Mouse (Mus musculus) adipocyte (in vitro differentiated cells): ENCODE measurements at regions not wholly inside any gene's neighbourhood (a gene's known extent, or its start where the extent isn't known, plus 50 kb on each side); places are given as distances from the start of the nearest gene placed in this dataset.

Source experiments
- DNase-seq: peaks from one replicate; pipeline ENCODE4 v3.0.0-alpha.2; 2016; ENCODE audit warnings: low spot score

- no peak for DNase-seq
Observed at GRCm38 (mm10) chr14:102402061-102402689, 580.3 kb downstream of the Kctd12 start.

GRCm38 (mm10) chr14:102396036-102396734 is 586.3 kb downstream of the Kctd12 start:
- DNase-seq: no peak

DNA sequence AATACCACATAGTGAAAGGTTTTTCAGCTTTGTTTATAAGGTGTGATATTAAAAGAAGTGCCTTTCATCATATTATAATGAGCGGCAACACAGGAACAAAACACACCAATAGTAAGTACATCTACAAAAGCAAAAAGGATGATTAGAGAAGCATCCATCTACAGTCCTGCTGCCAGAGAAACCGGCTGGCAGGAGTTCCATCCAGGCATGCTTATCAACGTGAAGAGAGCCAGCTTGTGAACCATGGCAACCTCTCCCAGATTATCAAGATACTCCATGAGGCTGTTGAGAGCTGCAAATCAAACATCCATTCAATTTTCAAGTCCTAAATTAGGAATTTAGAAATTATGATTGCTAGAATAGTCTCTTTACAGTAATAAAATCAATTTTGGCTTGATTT is 590.1 kb downstream of the Kctd12 start:
- DNase-seq: no peak

GRCm38 (mm10) chr14:102372994-102373567 is 609.4 kb downstream of the Kctd12 start:
- DNase-seq: no peak

DNA sequence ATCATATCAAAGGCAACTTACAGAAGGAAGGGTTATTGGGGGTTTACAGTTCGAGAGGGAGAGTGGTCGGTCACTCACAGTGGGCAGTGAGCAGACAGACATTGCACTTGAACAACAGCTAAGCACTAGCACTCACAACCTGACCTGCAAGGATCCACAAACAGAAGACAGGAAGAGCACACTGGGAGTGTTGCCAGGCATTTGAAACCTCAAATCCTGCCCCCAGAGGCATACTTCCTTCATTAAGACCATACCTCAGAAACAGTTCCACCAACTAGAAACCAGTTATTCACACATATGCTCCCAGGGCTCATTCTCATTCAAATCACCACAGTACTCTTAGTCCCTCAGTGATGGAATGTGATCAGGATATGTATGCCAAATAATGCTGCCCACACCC is 620.8 kb downstream of the Kctd12 start:
- DNase-seq: no peak

DNA sequence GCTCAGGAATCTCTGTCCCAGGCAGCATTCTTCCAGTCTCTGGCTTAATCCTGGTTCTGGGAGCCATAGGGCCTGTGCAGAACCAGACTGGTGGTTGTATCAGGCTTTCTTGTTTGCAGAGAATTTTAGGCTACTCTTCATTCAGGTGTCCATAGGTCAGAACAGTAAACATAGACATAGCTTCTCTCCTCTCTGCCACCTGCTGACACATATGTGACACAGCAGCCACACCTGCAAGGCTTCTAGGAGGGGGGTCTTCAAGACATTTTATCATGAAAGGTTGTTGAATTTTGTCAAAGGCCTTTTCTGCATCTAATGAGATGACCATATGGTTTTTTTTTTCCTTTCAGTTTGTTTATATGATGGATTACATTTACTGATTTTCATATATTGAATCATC is 599.7 kb downstream of the Lmo7 start:
- DNase-seq: no peak

DNA sequence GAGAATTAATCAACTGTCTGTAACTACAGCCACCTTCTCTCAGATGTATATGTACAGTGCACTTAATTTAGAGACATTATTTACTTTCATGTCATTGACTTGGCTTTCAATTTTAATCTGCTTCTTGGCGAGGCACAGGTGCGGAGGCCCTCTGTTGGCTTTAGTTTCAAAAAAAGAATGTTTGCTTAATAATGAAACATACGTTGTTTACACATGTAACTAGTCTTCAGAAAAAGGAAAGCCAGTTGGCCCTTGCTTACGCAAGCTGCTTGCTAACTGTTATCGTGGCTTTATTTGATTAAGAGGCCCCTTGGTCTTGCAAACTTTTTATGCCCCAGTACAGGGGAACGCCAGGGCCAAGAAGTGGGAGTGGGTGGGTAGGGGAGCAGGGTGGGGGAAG is 576.6 kb downstream of the Lmo7 start:
- no peak for DNase-seq

- no peak for DNase-seq
Observed at GRCm38 (mm10) chr14:102302826-102303225, 573.1 kb downstream of the Lmo7 start.

DNA sequence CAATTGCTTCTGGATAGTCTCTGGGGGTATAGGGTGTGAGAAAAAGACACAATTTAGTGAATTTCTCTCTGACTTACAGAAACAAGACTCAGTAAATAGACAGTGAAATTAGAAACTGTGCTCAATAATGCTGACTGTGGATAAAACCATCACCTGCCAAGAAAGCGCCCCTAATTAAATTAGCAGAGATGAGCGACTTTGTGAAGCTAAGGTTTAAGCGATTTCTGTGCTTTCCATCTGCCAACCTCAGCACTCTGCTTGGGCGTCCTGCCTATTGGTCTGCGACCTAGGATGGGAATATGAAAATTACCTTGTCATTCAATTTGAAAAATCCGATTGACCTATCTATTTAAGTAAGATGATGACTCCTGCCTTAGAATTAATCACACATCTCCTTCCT is 570.5 kb downstream of the Lmo7 start:
- no peak for DNase-seq

GRCm38 (mm10) chr14:102291361-102291760 is 561.6 kb downstream of the Lmo7 start:
- DNase-seq: no peak

DNA sequence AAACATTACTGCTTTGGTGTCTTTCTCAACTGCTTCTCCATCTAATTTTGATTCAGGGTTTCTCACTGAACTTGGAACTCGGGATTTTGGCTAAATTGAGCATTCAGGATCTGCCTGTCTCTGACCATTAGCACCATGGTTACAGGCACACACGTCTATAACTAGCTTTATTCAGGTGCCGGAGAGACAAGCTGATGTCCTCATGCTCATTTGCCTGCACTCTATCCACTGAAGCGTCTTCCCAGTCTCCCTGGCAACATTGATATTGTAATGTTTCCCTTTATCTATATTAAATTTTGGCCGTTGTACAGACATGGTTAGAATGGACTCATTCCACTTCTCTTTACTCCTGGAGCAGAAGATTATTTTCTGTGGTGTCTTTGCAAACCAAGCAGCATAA is 520.3 kb downstream of the Lmo7 start:
- DNase-seq: no peak

- no peak for DNase-seq
Observed at GRCm38 (mm10) chr14:102248581-102248980, 518.8 kb downstream of the Lmo7 start.

DNA sequence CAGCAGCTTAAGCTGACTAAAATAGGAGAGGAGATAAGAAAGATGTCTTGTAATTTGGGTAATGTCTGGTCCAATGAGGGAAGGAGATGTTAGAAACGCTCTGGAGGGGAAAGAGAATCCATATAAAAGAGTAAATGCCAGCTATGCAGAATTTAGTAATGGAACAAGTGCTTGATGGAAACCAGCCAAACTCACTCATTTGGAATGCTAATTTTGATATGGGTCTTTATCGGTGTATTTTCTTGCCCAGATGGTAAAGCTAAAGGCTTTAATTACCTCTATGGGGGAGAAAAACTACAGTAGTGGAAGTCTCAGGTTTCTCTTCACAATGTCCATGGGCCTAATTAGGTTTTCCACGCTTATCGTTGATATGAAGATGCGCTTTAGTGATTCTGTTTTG is 518.3 kb downstream of the Lmo7 start:
- DNase-seq: no peak

- no peak for DNase-seq
Observed at GRCm38 (mm10) chr14:102243806-102244536, 514.2 kb downstream of the Lmo7 start.

- DNase-seq: no peak
Observed at GRCm38 (mm10) chr14:102216581-102217368, 487.0 kb downstream of the Lmo7 start.

- DNase-seq: no peak
Observed at GRCm38 (mm10) chr14:102215267-102215964, 485.7 kb downstream of the Lmo7 start.

GRCm38 (mm10) chr14:102212079-102212478 is 482.3 kb downstream of the Lmo7 start:
- DNase-seq: no peak

GRCm38 (mm10) chr14:102204881-102205671 is 475.3 kb downstream of the Lmo7 start:
- no peak for DNase-seq

- DNase-seq: no peak
Observed at GRCm38 (mm10) chr14:102199430-102199829, 469.7 kb downstream of the Lmo7 start.

- no peak for DNase-seq
Observed at GRCm38 (mm10) chr14:102190786-102191185, 461.0 kb downstream of the Lmo7 start.

GRCm38 (mm10) chr14:102181269-102181668 is 451.5 kb downstream of the Lmo7 start:
- DNase-seq: no peak
